Mouse (Mus musculus) testis, adult 2 months (tissue): ENCODE results near the gene Reps1.

Experiments used
- CTCF ChIP-seq: fragments of 200-500 bp; IDR thresholded peaks from 2 replicates; pipeline ENCODE4 v1.5.1; 2012; ENCODE audit warnings: low read depth, mild to moderate bottlenecking, inconsistent platforms, low read length, moderate library complexity; ENCODE audit not compliant: control insufficient read depth, insufficient read depth, insufficient replicate concordance
- POLR2A ChIP-seq: fragments of 200-500 bp; IDR thresholded peaks from 2 replicates; pipeline ENCODE4 v1.6.1; 2012; ENCODE audit warnings: low read depth, mild to moderate bottlenecking, inconsistent platforms, low read length, moderate library complexity; ENCODE audit not compliant: control insufficient read depth

DNA sequence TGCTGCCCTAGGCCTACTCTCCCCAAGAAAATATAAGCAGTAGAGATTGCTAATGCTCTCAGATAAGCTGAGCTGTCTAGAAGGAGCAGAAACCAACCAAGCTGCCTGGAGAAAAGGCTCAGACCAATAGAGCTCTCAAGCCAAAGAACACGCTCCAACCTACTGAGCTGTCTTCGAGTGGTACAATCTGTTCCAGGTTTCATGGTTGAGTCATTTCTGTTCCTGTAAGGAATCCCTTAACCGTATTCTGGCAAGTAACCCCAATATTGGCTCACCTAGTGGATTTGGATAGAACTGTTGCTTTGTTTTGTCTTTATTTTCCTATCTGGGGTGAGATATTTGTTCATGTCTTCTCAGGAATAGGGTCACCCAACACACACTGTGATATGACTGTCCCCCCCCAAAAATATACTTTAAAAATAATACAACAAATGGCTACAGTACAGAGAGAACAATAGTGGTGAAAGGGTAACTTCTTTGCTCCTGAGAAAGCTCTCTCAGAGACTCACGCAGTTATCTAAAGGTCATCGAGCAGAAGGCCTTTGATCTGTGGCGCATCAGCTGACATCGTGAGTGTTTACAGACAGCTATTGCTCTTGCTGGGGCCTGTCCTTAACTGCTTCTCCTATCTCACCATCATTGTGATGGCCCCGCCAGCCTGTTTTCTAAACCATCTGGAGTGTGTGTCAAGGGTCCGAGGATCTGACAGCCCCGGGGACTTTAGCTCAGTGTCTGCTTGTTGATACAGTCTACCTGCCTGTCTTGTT is 8.1 kb upstream of the Reps1 start:
- TF ChIP-seq POLR2A (no peak), CTCF (no peak)
